Mouse (Mus musculus): ENCODE measurements around the gene Zxdb. TPM values are rescaled to one million over a fixed set of nuclear protein-coding genes. Genes with fewer than 3 reads are reported as not detected.

The Zxdb gene
- polyA plus RNA-seq, 1 experiment, result 7.9 TPM

GRCm38 (mm10) chrX:94773876-94774275 is 49.5 kb downstream of the Zxdb start:
- TF ChIP-seq CTCF (IDR thresholded peaks at IDR 0.05; ENCODE audit: borderline replicate concordance, insufficient read depth, low read length), result no peak
- TF ChIP-seq POLR2A (IDR thresholded peaks at IDR 0.05; ENCODE audit: low read depth, low read length), result no peak
- no peaks in the 10 kb centered on the region for H3K4me1 ChIP-seq (ENCODE audit: control insufficient read depth, insufficient read depth, low read length)
- no peak overlapping the region for H3K27ac ChIP-seq (ENCODE audit: insufficient read depth, low read length)
- H3K4me3 ChIP-seq (ENCODE audit: insufficient read depth, low read length), result no peak overlapping the region

Other genes starting within 250 kb of the Zxdb start
- gene Maged1, start 182.4 kb upstream of the Zxdb start, polyA plus RNA-seq (2011; ENCODE audit: insufficient read length, low read depth, missing spikeins), result 361 and 412 TPM in 2 replicates
- gene Gspt2, start 88.5 kb upstream of the Zxdb start, polyA plus RNA-seq (2011; ENCODE audit: insufficient read length, low read depth, missing spikeins), result 6.2 and 8.3 TPM in 2 replicates

Data from embryonic fibroblast, embryonic 13.5 days (primary cell).